Comparison of ENCODE assay signal across 1 mouse cellular context in the genomic region with DNA sequence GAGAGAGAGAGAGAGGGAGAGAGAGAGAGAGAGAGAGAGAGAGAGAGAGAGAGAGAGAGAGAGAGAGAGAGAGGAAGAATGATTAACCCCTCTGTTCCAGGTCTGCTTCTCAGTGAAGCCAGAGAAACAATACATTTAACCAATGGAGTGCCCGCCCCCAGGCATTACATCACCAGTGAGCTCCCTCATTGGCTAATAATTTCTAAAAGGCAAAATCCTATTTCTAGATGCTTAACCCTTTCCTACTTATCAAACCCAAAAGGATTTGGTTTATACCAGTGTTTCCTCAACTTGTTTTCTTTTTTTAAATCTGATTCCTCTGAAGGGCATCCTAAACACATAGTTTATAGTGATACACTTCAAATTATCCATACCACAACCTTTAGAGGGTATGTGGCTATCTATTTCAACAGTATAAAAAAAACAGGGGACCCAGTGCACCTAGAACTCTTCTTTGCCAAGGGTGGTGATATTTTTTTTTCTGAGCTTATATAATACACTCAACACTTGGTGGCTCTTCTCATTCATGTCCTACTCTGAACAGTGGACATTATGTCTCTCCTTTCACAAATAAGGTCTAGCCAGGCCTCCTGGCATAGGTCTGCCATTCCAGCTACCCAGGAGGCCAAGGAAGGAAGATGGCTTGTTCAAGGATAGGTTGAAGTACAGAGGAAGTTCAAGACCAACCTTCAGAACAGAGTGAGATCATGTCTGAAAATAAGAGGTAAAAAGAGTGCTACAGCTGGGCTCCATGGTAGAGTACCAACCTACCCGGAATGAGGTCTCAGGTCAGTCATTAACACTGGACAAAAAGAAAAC.
TF ChIP-seq lines count a peak whose summit lies in the region.

No protein-coding gene starts in this region.

TF ChIP-seq in CH12.LX, 34 proteins besides CTCF, POLR2A, EP300 and RAD21 (continued from another document):
- peak; percentile 3; the same call in 1 of the 2 replicates for TF ChIP-seq MXI1 (IDR thresholded peaks at IDR 0.05; ENCODE audit: low read depth, low read length)
- no peak for TF ChIP-seq MAFK (IDR thresholded peaks at IDR 0.05; ENCODE audit: insufficient replicate concordance, low read length)
TF ChIP-seq in CH12.LX: peak in this region for 15.
